Mouse (Mus musculus) liver, postnatal 0 days (tissue): ENCODE results near the gene Akt1s1. TPM values are rescaled to one million over a fixed set of nuclear protein-coding genes. Genes with fewer than 3 reads are reported as not detected.

ENCODE experiments used
- ATAC-seq: fragments of 200-750 bp; cut with Nextera tagmentation; 2 replicates; pipeline ENCODE4 v1.8.0; 2017; ENCODE audit warnings: mild to moderate bottlenecking, moderate library complexity
- DNase-seq: peaks from one replicate; pipeline ENCODE4 v3.0.0-alpha.2; 2016
- H3K27ac ChIP-seq: fragments of 300-500 bp; sonication (generic); 2 replicates; pipeline ENCODE4 v1.5.1; 2014; ENCODE audit warnings: antibody characterized with exemption, moderate library complexity, mild to moderate bottlenecking, low read depth
- H3K27me3 ChIP-seq: fragments of 300-500 bp; sonication (generic); 2 replicates; pipeline ENCODE4 v1.6.1; 2014; ENCODE audit warnings: low read length, control low read depth, mixed read lengths; ENCODE audit not compliant: insufficient read depth
- H3K36me3 ChIP-seq: fragments of 300-500 bp; sonication (generic); replicated peaks from 2 replicates; pipeline ENCODE4 v1.6.1; 2014; ENCODE audit warnings: mild to moderate bottlenecking, control low read depth, low read length, moderate library complexity, mixed read lengths; ENCODE audit not compliant: insufficient read depth
- H3K4me1 ChIP-seq: fragments of 300-500 bp; sonication (generic); 2 replicates; pipeline ENCODE4 v1.6.1; 2014; ENCODE audit warnings: antibody characterized with exemption, mild to moderate bottlenecking, control low read depth; ENCODE audit not compliant: insufficient read depth
- H3K4me2 ChIP-seq: fragments of 300-500 bp; sonication (generic); 2 replicates; pipeline ENCODE4 v1.6.1; 2014; ENCODE audit warnings: low read depth, mild to moderate bottlenecking, low read length, moderate library complexity, mixed read lengths
- H3K4me3 ChIP-seq: fragments of 300-500 bp; sonication (generic); 2 replicates; pipeline ENCODE4 v1.5.1; 2014; ENCODE audit warnings: low read depth, low read length
- H3K9ac ChIP-seq: fragments of 300-500 bp; sonication (generic); replicated peaks from 2 replicates; pipeline ENCODE4 v1.6.1; 2014; ENCODE audit warnings: mild to moderate bottlenecking, moderate library complexity
- H3K9me3 ChIP-seq: fragments of 300-500 bp; sonication (generic); 2 replicates; pipeline ENCODE4 v1.6.1; 2016; ENCODE audit warnings: mild to moderate bottlenecking, control low read depth, low read length, mixed read lengths
- CTCF ChIP-seq: sonication (generic); IDR thresholded peaks from 2 replicates; pipeline ENCODE4 v1.5.1; 2016; ENCODE audit warnings: antibody characterized with exemption, low read depth
- EP300 ChIP-seq: IDR thresholded peaks from 2 replicates; pipeline ENCODE4 v1.6.1; 2016; ENCODE audit warnings: antibody characterized with exemption, low read depth, mild to moderate bottlenecking
- WGBS: fragments of 180-500 bp; shearing (Covaris S2); extraction: QIAGEN DNeasy Blood & Tissue Kit; methylation state at CpG from one replicate; pipeline ENCODE4 v1.1.7; 2014; ENCODE audit not compliant: insufficient replicate concordance; 5-methylcytosine and 5-hydroxymethylcytosine counted together
- polyA plus RNA-seq: library from polyadenylated mRNA; unstranded; fragments of >200 nt; fragmentation: Nextera tagmentation; extraction: Ambion mirVana; gene quantifications from 2 replicates; pipeline ENCODE4 v1.2.1, GENCODE M21; 2015

The Akt1s1 gene
- polyA plus RNA-seq, 1 experiment from 2014 or later: 38.6 TPM

GRCm38 (mm10) chr7:44832763-44833162 lies 16.0 kb upstream of the Akt1s1 start:
- WGBS: 78% methylated on average over 4 of the region's 4 CpGs
- H3K36me3 ChIP-seq: peaks cover 32% of the 10 kb centered on the region
- DNase-seq (no peak), ATAC-seq (no peak)
- no peak overlapping the region for H3K4me2 ChIP-seq
- TF ChIP-seq EP300 (no peak), CTCF (no peak)
- H3K27ac ChIP-seq: no peak overlapping the region
- peaks cover 9% of the 10 kb centered on the region for H3K4me1 ChIP-seq
- H3K27me3 ChIP-seq: no peaks in the 10 kb centered on the region
- no peak overlapping the region for H3K9ac ChIP-seq
- no peak overlapping the region for H3K4me3 ChIP-seq
- no peaks in the 10 kb centered on the region for H3K9me3 ChIP-seq

- 0 out of 2 replicates have a peak, but pooled peaks cover 9% of the 10 kb centered on the region for H3K27me3 ChIP-seq
- DNase-seq: no peak
- H3K4me3 ChIP-seq: no peak overlapping the region
- no peaks in the 10 kb centered on the region for H3K9me3 ChIP-seq
- no peak for ATAC-seq
- peaks cover 24% of the 10 kb centered on the region for H3K4me1 ChIP-seq
- no peak overlapping the region for H3K9ac ChIP-seq
- peaks cover 9% of the 10 kb centered on the region for H3K36me3 ChIP-seq
- TF ChIP-seq EP300: no peak
- no peak for TF ChIP-seq CTCF
- WGBS: 91% methylated on average over 1 of the region's 1 CpGs
- H3K4me2 ChIP-seq: no peak overlapping the region
- H3K27ac ChIP-seq: no peak overlapping the region
These were observed 13.3 kb upstream of the Akt1s1 start for GRCm38 (mm10) chr7:44835373-44836015.

- no peak for DNase-seq
- TF ChIP-seq CTCF (no peak), EP300 (no peak)
- no peak for ATAC-seq
- WGBS: 32% methylated on average over 3 of the region's 3 CpGs
- Histone ChIP-seq H3K4me3 (no peak overlapping the region), H3K27me3 (0 out of 2 replicates have a peak, but pooled peaks cover 9% of the 10 kb centered on the region), H3K9ac (no peak overlapping the region), H3K27ac (no peak overlapping the region), H3K36me3 (peaks cover 4% of the 10 kb centered on the region; the same call in 1 of the 2 replicates), H3K4me1 (peaks cover 24% of the 10 kb centered on the region), H3K4me2 (peak overlapping the region; percentile 6; the same call in 1 of the 2 replicates), H3K9me3 (no peaks in the 10 kb centered on the region)
These were observed 12.8 kb upstream of the Akt1s1 start for GRCm38 (mm10) chr7:44836016-44836404.

- H3K36me3 ChIP-seq: peaks cover 5% of the 10 kb centered on the region
- H3K9ac ChIP-seq: no peak overlapping the region
- DNase-seq (no peak), ATAC-seq (no peak)
- TF ChIP-seq CTCF (no peak), EP300 (no peak)
- no peaks in the 10 kb centered on the region for H3K9me3 ChIP-seq
- 0 out of 2 replicates have a peak, but pooled peaks cover 9% of the 10 kb centered on the region for H3K27me3 ChIP-seq
- H3K4me3 ChIP-seq: no peak overlapping the region
- WGBS: 74% methylated on average over 9 of the region's 9 CpGs
- peaks cover 24% of the 10 kb centered on the region for H3K4me1 ChIP-seq
- peak overlapping the region; percentile 6; the same call in 1 of the 2 replicates for H3K4me2 ChIP-seq
- no peak overlapping the region for H3K27ac ChIP-seq
These were observed 12.3 kb upstream of the Akt1s1 start for GRCm38 (mm10) chr7:44836423-44837053.

- DNase-seq (no peak), ATAC-seq (no peak)
- Histone ChIP-seq H3K9me3 (no peaks in the 10 kb centered on the region), H3K36me3 (peaks cover 14% of the 10 kb centered on the region), H3K9ac (no peak overlapping the region), H3K4me2 (no peak overlapping the region), H3K4me1 (peaks cover 24% of the 10 kb centered on the region), H3K27me3 (0 out of 2 replicates have a peak, but pooled peaks cover 9% of the 10 kb centered on the region), H3K4me3 (no peak overlapping the region), H3K27ac (no peak overlapping the region)
- 82% methylated on average over 6 of the region's 6 CpGs for WGBS
- TF ChIP-seq CTCF (no peak), EP300 (no peak)
These were observed 10.7 kb upstream of the Akt1s1 start for GRCm38 (mm10) chr7:44838073-44838472.

GRCm38 (mm10) chr7:44839171-44839490 lies 9.7 kb upstream of the Akt1s1 start:
- DNase-seq: no peak
- Histone ChIP-seq H3K4me3 (peak overlapping the region; percentile 29), H3K36me3 (peaks cover 23% of the 10 kb centered on the region), H3K9me3 (no peaks in the 10 kb centered on the region), H3K4me2 (peak overlapping the region; percentile 64), H3K9ac (peak overlapping the region; percentile 1; the same call in 1 of the 2 replicates), H3K4me1 (peaks cover 24% of the 10 kb centered on the region), H3K27ac (no peak overlapping the region), H3K27me3 (0 out of 2 replicates have a peak, but pooled peaks cover 9% of the 10 kb centered on the region)
- ATAC-seq: no peak
- 19% methylated on average over 11 of the region's 11 CpGs for WGBS
- no peak for TF ChIP-seq CTCF
- TF ChIP-seq EP300: no peak
